Mouse (Mus musculus) erythroblast, embryonic 14.5 days (primary cell): ENCODE data around the gene Atoh8.

Experiments used
- GATA1 ChIP-seq: IDR thresholded peaks from 2 replicates; pipeline ENCODE4 v1.6.1; 2012; ENCODE audit warnings: low read length, inconsistent platforms, mixed read lengths
- TAL1 ChIP-seq: IDR thresholded peaks from 3 replicates; pipeline ENCODE4 v1.6.1; 2012; ENCODE audit warnings: low read length, inconsistent platforms, mixed read lengths

DNA sequence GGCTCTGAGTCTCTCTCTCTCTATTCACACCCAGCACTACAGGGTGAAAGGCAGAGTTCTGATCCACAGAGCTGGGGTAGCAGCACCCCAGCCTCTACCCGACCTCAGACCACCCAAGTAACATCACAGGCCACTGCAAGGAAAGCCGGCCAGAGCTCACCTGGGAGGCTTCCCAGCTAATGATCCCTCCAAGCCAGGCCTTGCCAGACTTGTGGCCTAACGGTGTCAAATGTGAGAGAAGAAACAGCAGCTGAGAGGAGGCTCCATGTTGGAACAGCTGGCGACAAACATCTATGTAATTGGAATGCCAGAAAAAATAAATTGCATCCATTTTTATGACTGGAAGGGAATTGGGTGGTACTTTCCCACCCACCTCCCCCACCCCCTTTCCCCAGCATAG is 17.1 kb downstream of the Atoh8 start:
- TF ChIP-seq TAL1 (no peak), GATA1 (no peak)
